Mouse (Mus musculus): Measurements from ENCODE around the gene Olfr291. TPM values are rescaled to one million over a fixed set of nuclear protein-coding genes. Genes with fewer than 3 reads are reported as not detected.

Olfr291 gene
- not detected for polyA plus RNA-seq (2017; shearing (Covaris generic))

GRCm38 (mm10) chr7:84853253-84853652 lies at the start of gene Olfr291:
Olfr291 (plus strand) TSS chr7:84853553.

Other genes with a start within 250 kb of the Olfr291 start
- 5.3 TPM for gene Fah, start 246.8 kb upstream of the Olfr291 start, polyA plus RNA-seq (2017; shearing (Covaris generic))
- 196 TPM for gene Zfand6, start 163.6 kb upstream of the Olfr291 start, polyA plus RNA-seq (2017; shearing (Covaris generic))
- not detected for gene Vmn2r65, start 110.6 kb downstream of the Olfr291 start, polyA plus RNA-seq (2017; shearing (Covaris generic))
- gene Vmn2r66, start 158.7 kb downstream of the Olfr291 start, polyA plus RNA-seq (2017; shearing (Covaris generic)): not detected